Mouse (Mus musculus) right cerebral cortex, postnatal 36 days (tissue): ENCODE data around the gene Wdsub1.
"Not testable (repeated sequence)": the region's sequence is repeated elsewhere in the genome, so short reads cannot be mapped to it uniquely, and the experiment has no call there.

Experiments
- DNase-seq, 2 experiments: peaks; one replicate each; pipeline ENCODE4 v3.0.0; 2022; ENCODE audit warnings: low spot score in 2 of 2, mixed read lengths in 1 of 2

Gene Wdsub1

DNA sequence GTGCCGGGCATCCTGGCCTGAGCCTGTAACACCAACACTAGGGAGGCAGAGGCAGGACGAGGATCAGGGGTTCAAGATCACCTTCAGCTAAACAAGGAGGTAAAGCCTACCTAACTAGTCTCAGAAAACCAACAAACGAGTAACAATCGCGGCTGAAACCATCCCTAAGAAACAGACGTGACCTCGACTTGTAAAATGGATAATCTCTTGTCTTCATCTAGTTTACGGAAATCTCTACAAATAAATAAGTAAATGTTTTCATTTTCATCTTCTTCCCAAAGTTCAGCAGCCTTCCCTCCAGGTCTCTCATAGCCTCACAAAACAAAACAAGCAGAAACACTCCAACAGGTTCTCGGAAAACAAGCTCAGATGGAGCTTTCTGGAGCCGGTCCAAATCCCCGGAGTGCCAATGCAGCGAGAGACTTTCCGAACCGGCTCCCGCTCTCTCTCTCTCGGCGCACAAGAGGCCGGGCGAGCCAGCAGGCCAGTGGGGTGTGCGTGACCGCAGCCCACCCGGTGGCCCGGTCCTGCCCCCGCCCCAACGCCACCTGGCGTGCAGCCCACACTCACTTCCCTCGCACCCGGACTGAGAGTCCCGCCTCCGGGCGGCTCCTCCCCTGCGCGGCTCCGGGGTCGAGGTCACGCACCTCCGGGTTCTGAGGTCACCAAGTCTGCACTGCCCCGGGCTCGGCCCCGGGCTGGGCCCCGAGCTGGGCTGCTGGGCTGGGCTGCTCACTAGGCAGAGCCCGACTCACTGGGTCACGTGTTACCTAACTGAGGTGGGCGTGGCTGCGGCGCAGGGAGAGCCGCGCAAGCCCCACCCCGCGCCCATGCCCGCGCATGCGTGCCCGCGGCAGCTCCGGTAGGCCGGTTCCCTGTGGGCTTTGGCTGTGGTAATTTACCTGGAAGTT lies at the start of gene Wdsub1:
Gene Wdsub1 (minus strand): TSS at position 761 of the 911 bp plus-strand sequence.
- peak; percentile 83 to 88 for DNase-seq

DNA sequence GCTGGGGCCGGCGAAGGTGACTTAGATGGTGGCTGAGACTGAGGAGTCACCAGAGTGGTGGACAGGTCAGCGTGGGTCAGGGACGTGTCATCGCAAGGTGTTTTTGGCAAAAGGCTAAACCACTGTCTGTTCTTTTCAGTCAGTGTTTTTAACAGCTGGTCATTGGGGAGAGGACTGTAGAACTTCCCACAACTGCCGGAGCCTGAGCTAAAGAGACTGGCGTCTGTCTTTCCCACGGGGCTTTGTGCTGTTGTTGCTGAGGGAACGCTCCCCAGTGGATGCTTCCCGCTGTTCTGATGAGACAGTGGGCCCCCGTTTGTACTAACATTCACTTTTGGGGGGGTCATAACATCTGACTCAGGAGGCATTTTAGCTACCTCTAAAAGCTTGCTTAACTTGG lies 31.2 kb upstream of the Wdsub1 start:
- no peak for DNase-seq

DNA sequence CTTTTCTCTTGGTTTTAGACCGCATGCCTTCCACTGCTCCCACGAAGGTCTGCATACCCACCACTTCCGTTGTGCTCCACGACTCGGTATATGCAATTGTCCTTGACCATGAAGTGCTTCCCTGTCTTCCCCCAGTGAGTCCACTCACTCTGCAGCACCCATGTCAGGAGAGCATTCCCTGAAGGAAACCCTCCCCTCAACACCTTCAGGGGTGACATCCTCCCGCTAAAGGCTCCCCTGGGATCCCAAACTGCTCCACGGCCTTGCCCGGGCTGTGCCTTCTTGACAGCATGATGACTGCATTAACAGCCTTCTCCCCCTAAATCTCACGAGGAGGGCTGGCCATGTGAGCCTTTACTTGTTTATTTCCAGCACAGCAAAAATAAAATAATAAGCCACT lies 25.7 kb upstream of the Wdsub1 start:
- DNase-seq, result no peak

DNA sequence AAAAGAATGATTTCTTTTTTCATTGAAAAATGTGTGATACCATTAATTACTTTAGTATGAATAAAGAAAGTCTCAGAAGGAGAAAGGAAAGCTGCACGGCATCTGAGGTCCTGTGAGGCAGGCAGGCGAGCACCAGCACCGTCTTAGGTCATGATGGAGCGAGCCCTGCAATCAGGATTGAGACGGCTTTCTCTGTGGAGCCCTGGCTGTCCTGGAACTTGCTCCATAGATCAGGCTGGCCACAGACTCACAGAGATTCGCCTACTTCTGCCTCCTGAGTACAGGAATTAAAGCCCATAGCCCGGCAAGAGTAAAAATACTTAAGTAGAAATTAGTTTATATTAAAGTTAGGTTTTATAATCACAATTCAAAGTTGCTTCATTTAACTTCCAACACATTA lies 21.6 kb upstream of the Wdsub1 start:
- DNase-seq, result no peak

DNA sequence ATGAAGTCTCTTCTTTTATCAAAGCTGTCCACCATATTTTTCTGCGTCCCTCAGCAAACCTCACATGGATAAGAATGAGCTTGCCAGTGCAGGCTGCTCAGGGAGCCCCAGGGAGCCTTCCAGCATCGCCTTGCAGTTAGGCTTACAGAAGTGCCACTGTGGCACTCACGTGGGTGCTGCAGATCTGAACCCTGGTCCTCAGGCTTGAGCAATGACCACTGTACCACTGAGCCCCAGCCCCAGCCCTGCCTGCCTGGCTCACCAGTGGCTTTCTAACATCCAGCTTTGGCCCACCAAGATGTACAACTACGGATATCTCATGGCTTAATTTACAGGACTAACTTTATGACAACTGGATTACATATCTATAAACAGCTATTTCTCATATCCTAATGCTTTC lies 16.3 kb upstream of the Wdsub1 start:
- DNase-seq, result no peak

DNA sequence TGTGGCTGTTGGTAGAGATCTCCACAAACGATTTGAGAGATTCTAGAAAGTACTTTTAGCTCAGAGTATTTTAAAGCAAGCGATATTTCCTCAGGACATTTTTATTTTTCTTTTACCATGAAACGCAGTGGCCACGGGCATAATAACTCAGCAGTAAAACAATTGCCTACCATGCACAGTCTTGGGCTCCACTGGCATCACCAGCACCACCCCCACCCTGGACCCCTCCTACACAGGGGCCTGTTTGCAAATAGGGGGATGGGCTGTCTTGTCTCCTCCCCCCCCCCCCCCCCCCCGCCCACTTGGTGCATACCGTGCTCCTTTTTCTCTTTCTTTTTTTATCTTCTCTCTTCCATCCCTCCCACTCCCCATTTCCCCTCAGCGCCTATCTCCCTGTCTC lies 15.7 kb upstream of the Wdsub1 start:
- DNase-seq, result no peak

DNA sequence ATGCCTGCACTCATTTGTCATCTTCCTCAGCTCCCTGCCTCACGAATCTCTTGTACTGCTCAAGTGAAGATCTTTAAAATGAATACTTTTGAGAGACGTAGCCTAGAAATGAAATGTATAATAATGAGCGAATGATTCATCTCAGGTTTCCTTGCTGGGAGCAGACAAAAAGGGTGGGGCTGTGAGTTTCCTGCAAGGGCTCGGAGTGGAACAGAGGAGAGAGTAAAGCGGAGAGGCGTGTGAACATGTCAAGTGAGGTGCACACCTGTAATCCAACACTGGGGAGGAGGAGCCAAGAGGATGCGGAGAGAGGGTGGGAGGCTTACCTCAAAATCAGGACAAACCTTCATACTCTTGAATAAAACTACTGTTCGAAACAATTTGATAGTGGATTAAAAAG lies 14.4 kb upstream of the Wdsub1 start:
- DNase-seq, result no peak

DNA sequence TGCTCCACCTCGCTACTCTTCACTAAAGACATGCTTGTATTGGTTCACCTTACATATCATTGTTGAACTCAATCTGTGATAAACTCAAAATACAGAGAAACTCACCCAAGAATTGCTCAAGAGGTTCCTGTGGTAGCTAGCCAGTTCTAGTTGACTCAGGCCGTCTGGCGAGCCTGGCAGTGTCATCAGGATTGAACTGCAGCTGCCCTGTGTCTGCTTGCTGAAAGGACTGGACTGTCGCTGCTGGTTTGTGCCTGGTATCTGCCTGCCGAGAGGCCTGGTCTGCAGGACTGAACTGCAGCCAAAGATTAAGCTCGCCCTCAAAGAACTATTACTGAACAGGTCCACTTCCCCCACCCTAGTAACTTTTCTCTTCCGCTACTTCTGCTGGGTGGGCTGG lies 14.0 kb upstream of the Wdsub1 start:
- no peak for DNase-seq

DNA sequence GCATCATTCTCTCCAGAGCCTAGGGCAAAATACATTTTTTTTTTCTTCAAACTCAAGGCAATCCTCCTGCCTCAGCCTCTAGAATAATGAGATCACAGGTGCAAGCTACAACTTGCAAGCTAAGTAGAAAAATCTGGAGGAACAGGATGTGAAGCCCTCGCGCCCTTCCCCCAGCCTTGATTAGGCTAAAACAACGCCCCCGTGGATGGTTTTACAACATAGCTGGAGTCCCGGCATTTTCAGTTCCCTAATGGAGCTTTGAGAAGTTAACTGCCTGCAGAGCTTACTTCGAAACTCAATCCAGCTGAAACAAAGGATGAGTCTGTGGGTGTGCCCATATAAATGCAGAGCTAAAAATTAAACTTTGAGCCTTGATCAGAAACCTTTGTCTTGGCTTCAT lies 7.3 kb upstream of the Wdsub1 start:
- DNase-seq, result no peak

DNA sequence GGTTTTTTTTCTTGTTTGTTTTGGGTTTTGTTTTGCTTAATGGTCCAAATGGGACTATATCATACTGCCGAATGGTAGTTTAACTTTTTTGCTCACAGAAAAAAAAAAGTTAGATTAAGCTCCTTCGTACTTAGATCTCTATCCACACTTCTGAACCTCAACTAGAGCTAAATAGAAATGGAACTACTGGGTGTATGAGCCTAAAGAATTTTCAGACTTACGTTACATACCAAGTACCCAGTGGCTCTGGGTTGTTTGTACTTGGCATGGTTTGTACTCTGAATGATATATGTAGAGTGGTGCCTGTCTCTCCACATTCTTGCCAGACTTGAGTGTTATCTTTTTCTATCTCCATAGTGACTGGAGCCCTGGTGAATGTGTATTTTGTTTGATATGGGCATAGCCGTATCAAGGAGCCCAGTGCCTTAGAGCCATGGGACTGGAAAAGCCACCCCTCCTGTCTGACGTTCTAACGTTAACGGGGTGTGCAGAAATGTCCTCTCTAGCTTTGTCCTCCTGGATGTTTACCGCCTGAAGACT lies 421 bp upstream of the Wdsub1 start:
- no peak for DNase-seq

DNA sequence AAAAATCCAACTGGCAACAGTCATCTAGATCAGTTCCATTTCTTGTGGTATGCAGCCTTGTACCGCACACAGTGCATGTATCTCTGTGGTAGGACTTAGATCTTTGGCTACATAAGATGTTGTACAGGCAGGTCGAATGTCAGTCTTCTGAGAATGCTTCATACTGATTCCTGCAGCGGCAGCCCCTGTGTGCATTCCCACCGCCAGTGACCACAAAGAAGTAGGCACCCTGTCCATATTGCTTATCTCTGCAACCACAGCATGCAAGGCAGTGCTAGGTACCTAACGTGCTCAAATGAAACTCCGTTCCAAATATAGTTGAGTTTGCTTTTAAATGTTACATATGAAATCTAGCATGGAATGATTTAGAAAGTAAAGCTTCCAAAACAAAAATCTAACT lies 987 bp downstream of the Wdsub1 start:
- no peak for DNase-seq

DNA sequence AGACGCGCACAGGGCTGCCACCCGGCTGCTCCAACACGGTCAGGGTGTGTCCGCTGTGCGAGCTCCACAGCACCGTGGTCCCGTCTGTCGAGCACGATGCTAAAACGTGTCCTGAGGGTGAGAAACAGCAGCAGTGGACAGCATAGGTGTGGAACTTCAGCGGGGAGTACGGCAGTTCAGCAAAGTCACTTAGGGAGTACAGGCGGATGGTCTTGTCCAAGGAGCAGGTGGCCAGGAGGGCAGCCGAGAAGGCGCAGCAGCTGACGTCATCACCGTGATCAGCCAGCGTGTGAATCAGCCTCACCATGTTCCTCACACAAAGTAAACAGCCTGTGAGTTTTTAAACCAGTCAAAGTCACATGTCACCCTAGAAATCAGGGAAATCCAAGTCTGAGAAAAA lies 4.2 kb downstream of the Wdsub1 start:
- no peak for DNase-seq

DNA sequence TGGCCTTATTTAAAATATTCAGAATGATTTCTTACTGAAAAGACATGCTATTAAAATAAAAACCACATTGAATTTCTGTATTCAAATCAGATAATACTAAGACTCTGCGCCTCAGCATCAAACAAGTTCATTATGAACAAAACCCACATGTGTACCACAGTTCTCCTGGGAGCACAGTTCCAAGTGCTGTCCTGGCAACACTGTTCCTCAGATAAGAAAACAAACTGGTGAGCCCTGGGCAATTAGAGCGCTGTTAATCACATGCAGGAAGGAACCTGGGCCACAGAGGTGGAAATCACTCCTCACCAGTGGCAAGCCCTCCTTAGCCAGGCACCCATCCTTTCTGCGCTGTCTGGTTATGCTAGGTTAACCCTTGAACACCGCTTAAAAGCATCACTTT lies 5.1 kb downstream of the Wdsub1 start:
- DNase-seq, result no peak

DNA sequence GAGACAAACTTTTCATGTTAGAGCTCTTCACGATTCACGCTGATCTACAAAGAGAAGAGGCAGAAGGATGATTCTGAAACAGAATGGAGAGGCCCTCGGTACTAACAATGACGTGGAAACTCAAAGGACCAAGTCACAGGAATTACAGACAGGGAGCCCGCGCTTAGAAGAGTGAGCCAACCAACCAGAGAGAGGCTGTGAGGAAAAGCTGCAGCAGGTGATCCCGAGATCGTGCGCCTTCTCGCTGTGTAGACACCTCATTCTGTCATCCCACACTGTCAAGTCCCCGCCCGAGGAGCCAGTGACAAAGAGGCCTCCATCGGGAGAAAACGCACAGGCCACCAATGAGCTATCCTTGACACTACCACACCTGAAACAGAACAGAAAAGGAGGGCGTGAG lies 5.9 kb downstream of the Wdsub1 start:
- no peak for DNase-seq

DNA sequence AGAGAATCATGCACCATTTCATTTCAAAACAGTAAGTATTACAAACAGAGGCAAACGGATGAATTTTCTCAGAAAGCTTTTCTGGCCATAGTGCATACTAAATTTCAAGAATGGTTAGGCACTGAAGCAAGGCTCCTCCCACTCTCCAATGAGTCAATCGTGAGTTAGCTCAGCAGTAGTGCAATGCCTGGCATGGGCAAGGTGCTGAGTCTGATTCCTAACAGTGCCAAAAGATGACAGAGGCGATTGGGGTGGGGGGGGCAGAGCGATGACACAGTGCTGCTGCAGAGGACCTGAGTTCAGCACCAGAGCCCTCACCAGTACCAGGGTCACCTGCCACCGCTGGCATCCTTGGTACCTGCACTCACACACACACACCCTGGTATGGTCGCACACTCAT lies 11.9 kb downstream of the Wdsub1 start:
- no peak for DNase-seq

DNA sequence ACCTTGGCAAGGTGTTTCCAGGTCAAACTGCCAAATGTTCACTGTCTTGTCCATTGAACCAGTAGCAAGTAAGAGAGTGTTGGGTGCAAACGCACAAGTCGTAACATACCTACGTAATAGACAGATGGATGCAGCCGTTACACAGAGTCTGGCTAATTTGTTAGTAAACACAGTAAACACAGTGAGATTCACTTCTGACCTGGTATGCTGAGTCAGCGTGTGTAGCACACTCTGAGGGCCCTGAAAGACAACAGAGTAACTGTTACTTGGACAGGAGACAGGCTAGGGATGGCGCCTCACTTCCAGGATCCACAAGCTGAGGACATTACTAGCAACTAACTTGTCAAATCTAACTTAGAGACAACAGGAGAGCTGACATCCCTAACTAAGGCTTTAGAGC lies 19.8 kb downstream of the Wdsub1 start:
- no peak for DNase-seq

DNA sequence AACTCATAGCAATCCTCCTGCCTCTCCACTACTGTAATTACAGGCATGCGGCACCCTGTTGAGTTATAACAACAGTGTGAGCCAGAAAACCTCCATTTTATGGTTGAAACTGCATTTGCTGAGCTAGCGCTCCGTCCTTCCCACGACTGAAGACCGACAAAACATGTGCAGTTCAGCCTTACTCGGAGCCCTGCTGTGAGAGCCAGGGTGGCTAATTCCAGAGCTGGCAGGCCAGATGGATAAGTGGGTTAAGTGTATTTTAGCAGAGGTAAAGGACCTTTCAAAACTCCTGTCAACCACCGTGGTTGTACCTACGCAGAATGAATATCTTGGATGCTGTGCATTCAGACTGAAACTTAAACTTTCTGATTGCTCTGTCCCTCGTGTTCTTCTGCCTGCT lies 28.0 kb downstream of the Wdsub1 start:
- no peak for DNase-seq

DNA sequence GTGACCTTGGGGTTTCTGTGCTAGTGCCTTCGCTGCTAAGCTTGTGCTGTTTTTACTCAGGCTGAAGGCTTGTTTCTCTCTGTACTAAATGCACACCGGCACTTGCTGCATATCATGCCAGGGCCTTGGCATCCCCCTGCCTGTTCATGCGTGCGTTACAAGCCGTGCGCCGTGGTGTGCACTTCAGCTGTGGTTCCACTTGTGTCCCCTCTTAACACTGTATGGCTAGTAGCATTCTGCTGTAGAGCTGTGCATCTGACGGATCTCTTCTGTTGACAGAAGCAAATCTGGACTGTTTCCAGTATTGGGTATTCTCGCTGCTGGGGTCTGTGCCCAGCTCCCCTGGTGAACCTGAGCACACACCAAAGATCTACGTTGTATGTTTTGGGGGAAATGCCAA lies 28.8 kb downstream of the Wdsub1 start:
- no peak for DNase-seq

DNA sequence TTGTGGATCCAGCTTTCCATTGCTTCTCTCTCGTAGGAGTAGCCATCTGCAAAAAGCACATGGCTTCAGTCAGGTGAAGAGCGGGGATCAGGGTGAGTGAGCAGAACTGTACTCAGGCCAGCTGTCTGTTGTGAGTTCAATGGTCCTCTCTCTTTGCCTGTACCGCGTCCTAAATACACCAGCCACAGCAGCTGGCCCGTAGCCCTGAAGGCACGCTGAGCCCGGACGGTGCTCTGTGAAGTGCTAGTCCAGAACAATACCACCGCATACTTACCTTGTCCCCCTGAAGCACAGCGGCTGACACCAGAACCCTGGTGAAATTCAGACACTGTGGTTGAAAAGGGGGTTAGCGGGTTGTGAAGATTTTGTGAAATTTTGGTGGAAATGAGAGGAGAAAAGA lies 29.5 kb downstream of the Wdsub1 start:
- no peak for DNase-seq

DNA sequence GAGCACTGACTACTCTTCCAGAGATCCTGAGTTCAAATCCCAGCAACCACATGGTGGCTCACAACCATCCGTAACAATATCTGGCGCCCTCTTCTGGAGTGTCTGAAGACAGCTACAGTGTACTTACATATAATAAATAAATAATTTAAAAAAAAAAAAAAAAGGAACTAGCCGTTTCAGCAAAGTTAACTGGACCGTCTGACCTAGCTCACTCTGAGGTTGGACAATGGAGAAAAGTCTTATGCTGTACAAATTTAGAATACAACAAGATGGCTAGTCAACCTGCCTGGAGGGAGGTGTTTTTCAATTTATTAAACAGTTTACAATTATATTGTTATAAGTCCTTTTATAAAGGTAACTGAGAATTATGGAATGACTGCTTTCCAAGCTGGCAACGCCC lies 30.5 kb downstream of the Wdsub1 start:
- DNase-seq, result not testable (repeated sequence)

DNA sequence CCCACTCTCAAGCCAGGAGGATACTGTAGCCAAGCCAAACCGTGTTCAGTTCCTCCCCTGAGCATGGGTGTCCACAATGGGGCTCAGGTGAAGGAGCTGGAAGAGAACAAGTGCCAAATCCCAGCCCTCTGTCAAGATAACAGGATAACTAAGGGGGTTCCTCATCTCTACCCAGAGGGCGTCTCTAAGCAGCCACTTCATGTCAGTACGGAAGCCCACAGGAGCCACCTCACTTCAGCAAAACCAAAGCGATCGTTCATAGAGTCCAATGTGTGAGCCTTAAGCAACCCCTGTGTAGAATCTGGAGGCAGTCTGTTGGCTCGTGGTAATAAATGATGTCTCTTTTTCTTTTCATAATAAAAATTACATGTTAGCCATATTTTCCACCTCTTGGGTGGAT lies 38.5 kb downstream of the Wdsub1 start:
- no peak for DNase-seq

DNA sequence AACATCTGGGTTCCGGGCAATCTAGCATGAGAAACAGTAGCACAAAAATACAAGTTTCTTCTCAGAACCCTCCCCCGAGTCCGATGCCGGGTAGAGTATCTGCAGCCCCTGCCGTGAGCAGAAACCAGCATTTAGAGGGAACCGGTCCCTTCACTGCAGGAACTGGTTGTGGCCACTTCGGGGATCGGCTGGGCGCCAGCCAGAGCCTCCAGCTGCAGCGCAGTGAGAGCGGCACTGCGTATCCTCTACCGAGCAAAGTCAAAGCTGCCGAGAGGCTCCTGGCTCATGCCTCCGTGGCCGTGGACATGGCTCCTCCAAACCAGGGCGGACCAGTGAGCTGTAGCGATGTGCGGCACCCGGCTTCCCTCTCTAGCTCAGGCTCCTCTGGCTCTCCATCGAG lies 39.2 kb downstream of the Wdsub1 start:
- no peak for DNase-seq

DNA sequence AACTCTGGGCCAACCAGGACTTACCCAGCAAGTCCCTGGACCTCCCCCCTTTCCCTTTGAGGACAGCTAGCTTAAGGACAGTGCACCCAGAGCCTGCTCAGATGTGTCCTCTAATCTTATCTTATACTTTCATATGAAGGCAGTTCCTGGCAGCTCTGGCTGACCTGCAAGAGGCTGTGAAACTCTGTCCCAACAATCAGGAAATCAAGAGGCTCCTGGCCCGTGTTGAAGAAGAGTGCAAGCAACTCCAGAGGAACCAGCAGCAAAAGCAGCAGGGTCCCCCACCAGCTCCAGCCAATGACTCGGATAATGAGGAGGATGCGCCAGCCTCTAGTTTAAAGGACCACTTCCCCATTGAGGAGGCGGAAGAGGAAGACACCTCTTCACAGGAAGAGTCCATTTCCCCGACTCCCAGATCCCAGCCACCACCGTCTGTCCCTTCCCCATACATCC lies 39.8 kb downstream of the Wdsub1 start:
- DNase-seq, result no peak

DNA sequence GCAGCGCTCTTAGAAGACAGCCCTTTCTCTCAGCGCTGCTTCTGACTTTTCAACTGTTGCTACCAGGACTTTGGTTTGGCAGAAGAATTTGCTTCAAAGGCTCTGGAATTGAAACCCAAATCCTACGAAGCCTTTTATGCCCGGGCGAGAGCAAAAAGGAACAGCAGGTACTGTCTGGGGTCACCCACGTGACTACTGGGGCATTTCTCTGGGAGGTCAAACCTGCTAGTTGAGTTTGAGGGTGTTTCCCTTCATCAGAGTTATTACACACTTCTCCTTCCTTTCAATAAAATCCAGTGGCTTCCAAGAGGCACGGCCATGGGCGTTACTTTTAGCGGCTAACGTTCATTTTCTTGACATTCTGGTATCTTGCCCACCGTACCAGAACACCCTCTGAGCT lies 40.4 kb downstream of the Wdsub1 start:
- DNase-seq, result no peak
